Mouse (Mus musculus): ENCODE measurements around the gene Spaca4. TPM values are rescaled to one million over a fixed set of nuclear protein-coding genes. Genes with fewer than 3 reads are reported as not detected.
A peak's percentile ranks its signal among the peaks of the same experiment; 100 is the strongest.

The Spaca4 gene
- polyA plus RNA-seq, 1 experiment: not detected

DNA sequence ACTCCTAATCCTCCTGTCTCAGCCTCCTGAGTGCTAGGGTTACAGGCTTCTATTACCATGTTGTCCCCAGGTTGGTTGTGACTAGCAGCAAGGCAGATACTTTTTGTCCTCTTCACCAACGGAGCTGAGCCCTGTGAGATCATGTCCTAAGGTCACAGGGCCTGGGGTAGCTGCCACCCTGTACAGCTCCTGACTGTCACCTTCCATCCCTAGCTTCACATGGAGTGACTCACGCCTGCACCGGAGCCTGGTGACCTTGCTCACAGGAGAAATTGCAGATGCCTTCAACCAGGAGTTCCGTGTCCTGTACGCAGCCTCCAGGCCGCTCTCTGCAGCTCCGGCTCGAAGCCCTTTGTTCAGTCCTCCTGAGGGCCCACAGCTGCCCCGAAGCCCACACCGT is 806 bp upstream of the Spaca4 start:
- H3K27ac ChIP-seq (ENCODE audit: insufficient read depth, low read length): no peak overlapping the region

DNA sequence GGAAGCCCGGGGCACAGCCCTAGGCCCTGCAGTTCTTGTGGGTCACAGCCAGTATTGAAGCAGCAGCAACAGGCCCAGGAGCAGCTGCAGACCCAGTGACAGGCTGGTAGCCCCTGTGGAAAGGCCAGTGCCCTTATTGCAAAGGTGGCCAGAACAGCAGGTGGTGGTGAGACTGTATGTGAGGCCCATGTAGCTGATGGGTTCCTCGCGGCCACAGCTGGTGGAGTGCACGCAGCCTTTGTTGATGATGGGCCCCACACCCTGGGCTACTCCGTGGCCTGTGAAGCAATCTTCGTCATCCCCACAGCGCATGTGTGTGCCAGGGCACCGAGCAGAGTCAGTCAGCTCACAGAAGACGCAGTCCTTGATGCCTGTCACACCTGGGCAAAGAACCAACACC is 462 bp downstream of the Spaca4 start:
- H3K4me1 ChIP-seq (ENCODE audit: control insufficient read depth, insufficient read depth, low read length): 0 out of 2 replicates have a peak, but pooled peaks cover 8% of the 10 kb centered on the region
- no peaks in the 10 kb centered on the region for H3K27me3 ChIP-seq (ENCODE audit: control insufficient read depth, insufficient read depth, low read length)
- WGBS: 57% methylated on average over 9 of the region's 9 CpGs
- H3K27ac ChIP-seq (ENCODE audit: insufficient read depth, low read length): no peak overlapping the region
- no peak for DNase-seq
- TF ChIP-seq POLR2A (IDR thresholded peaks at IDR 0.05; ENCODE audit: borderline replicate concordance, insufficient read depth, low read length) (no peak), CTCF (IDR thresholded peaks at IDR 0.05; ENCODE audit: borderline replicate concordance, insufficient read depth, low read depth, low read length) (no peak)
- no peak overlapping the region for H3K4me3 ChIP-seq (replicated peaks; ENCODE audit: insufficient read depth, low read depth, low read length)

More for the DNA sequence above, 806 bp upstream of the Spaca4 start:
- Histone ChIP-seq H3K27me3 (ENCODE audit: control insufficient read depth, insufficient read depth, low read length) (no peaks in the 10 kb centered on the region), H3K4me3 (replicated peaks; ENCODE audit: insufficient read depth, low read depth, low read length) (no peak overlapping the region), H3K4me1 (ENCODE audit: control insufficient read depth, insufficient read depth, low read length) (0 out of 2 replicates have a peak, but pooled peaks cover 6% of the 10 kb centered on the region)
- no peak for TF ChIP-seq CTCF (IDR thresholded peaks at IDR 0.05; ENCODE audit: borderline replicate concordance, insufficient read depth, low read depth, low read length)
- no peak for TF ChIP-seq POLR2A (IDR thresholded peaks at IDR 0.05; ENCODE audit: borderline replicate concordance, insufficient read depth, low read length)
- 91% methylated on average over 10 of the region's 10 CpGs for WGBS
- no peak for DNase-seq

DNA sequence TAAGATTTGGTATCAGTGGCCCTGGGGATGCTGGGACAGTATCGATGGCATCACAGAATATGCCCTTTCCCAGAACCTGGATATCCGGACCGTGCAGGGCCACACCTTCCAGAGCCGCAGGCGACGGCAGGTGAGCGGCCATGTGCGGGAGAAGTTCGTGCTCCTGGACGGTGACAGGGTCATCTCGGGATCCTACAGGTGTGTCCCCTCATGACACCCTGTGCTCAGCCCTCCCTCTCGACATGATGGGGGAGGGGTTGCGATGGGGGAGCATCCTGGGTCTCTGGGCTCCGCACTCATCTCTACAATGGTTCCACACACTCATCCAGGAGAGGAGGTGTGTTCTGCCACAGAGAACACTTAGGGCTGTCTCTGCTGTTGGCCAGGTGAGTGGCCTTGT is 1.8 kb downstream of the Spaca4 start:
- DNase-seq: no peak
- Histone ChIP-seq H3K4me3 (replicated peaks; ENCODE audit: insufficient read depth, low read depth, low read length) (no peak overlapping the region), H3K27ac (ENCODE audit: insufficient read depth, low read length) (no peak overlapping the region), H3K27me3 (ENCODE audit: control insufficient read depth, insufficient read depth, low read length) (no peaks in the 10 kb centered on the region), H3K4me1 (ENCODE audit: control insufficient read depth, insufficient read depth, low read length) (peaks cover 14% of the 10 kb centered on the region)
- WGBS: 94% methylated on average over 14 of the region's 14 CpGs
- TF ChIP-seq CTCF (IDR thresholded peaks at IDR 0.05; ENCODE audit: borderline replicate concordance, insufficient read depth, low read depth, low read length) (no peak), POLR2A (IDR thresholded peaks at IDR 0.05; ENCODE audit: borderline replicate concordance, insufficient read depth, low read length) (no peak)

DNA sequence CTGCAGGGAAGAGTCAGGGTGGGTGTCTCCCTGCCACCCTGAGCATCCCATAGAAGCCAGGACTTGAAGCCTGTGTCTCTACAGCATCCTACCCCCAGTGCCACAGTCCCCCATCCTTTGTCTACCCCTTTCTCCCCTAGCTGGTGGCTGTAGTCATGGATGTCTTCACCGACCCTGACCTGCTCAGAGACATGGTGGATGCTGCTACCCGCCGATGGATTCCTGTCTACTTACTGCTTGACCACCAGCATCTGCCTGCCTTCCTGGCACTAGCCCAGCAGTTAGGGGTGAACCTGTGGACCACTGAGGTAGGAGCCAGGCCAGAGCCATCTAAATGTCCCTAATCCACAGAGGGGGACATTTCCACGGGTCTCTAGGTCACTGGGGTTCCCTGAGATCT is 2.3 kb downstream of the Spaca4 start:
- no peak for DNase-seq
- TF ChIP-seq POLR2A (IDR thresholded peaks at IDR 0.05; ENCODE audit: borderline replicate concordance, insufficient read depth, low read length) (no peak), CTCF (IDR thresholded peaks at IDR 0.05; ENCODE audit: borderline replicate concordance, insufficient read depth, low read depth, low read length) (no peak)
- H3K27ac ChIP-seq (ENCODE audit: insufficient read depth, low read length): no peak overlapping the region
- H3K4me3 ChIP-seq (replicated peaks; ENCODE audit: insufficient read depth, low read depth, low read length): no peak overlapping the region
- WGBS: 84% methylated on average over 4 of the region's 4 CpGs
- H3K27me3 ChIP-seq (ENCODE audit: control insufficient read depth, insufficient read depth, low read length): no peaks in the 10 kb centered on the region
- peaks cover 14% of the 10 kb centered on the region for H3K4me1 ChIP-seq (ENCODE audit: control insufficient read depth, insufficient read depth, low read length)

DNA sequence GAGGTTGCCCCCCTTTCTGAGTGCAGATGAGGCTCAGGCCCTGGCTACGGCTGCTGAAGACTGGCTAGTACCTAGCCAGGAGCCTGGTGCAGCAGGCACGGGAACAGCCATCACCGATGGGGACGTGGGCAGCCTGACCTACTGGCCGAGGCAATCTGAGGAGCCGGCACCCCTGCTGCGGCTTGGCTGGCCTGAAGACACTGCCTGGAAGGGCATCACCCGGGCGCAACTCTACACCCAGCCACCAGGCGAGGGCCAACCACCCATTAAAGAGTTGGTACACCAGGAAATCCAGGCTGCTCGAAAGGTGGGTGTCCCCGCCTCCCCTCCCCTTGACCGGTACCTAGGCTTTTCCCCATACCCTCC is 3.3 kb downstream of the Spaca4 start:
- TF ChIP-seq CTCF (IDR thresholded peaks at IDR 0.05; ENCODE audit: borderline replicate concordance, insufficient read depth, low read depth, low read length): 0 out of 2 replicates have a peak, but pooled peaks have one; percentile 5
- no peak for TF ChIP-seq POLR2A (IDR thresholded peaks at IDR 0.05; ENCODE audit: borderline replicate concordance, insufficient read depth, low read length)
- Histone ChIP-seq H3K4me1 (ENCODE audit: control insufficient read depth, insufficient read depth, low read length) (peaks cover 14% of the 10 kb centered on the region), H3K4me3 (replicated peaks; ENCODE audit: insufficient read depth, low read depth, low read length) (no peak overlapping the region), H3K27ac (ENCODE audit: insufficient read depth, low read length) (no peak overlapping the region), H3K27me3 (ENCODE audit: control insufficient read depth, insufficient read depth, low read length) (no peaks in the 10 kb centered on the region)
- DNase-seq: peak; percentile 49 to 59
- 28% methylated on average over 13 of the region's 13 CpGs for WGBS

DNA sequence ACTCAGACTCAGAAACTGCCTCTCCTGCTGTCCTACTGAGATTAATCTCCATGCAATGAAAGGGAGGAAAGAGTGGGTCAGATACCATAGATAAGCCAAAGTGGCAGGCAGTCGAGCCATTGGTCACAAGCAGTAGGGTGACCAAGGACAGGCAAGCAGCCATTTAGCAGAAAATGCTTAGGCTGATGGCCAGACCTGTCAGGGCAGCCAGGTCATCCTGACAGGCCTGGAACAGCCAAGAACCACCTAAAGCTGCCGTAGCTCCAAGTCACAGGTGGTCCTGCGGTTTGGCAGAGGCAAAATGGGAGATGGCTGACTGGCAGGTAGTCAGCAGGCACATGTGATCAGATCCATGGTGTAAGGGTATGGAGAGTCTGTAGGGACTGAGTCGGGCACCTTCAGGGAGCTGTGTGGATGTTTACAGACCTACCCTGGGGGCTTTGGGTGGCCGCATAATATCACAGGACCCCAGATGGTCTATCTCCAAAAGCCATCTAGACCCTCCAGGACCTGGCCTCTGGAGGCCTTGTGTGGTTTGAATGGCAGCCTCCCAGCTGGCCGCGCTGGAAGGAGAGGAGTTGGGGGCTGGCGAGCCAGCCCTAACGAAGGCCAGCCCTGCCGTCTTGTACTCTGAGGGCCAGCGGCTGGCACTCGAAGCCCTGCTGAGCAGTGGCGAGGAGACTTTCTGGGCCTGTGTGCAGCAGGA is 3.8 kb downstream of the Spaca4 start:
- Histone ChIP-seq H3K4me1 (ENCODE audit: control insufficient read depth, insufficient read depth, low read length) (peaks cover 14% of the 10 kb centered on the region), H3K27ac (ENCODE audit: insufficient read depth, low read length) (no peak overlapping the region), H3K27me3 (ENCODE audit: control insufficient read depth, insufficient read depth, low read length) (no peaks in the 10 kb centered on the region), H3K4me3 (replicated peaks; ENCODE audit: insufficient read depth, low read depth, low read length) (no peak overlapping the region)
- TF ChIP-seq POLR2A (IDR thresholded peaks at IDR 0.05; ENCODE audit: borderline replicate concordance, insufficient read depth, low read length) (no peak), CTCF (IDR thresholded peaks at IDR 0.05; ENCODE audit: borderline replicate concordance, insufficient read depth, low read depth, low read length) (no peak)
- peak; percentile 30 to 46 for DNase-seq
- 17% methylated on average over 13 of the region's 13 CpGs for WGBS

DNA sequence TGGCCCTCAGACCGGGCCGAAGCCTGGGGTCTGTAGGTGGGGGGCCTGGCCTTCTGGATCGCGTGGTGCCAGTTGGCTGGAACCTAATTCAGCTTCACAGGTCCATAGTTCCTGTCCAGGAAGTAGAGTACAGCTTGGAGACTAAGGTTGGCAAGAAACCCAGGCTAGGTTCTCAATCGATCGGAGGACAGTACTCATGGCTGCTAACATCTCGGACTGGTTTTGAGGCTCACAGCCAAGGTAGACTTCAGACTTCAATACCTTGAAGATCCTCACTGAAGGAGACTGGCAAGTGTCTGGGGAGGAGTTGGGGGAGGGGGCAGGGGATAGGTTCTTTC is 4.4 kb downstream of the Spaca4 start:
- no peak for DNase-seq
- no peak for TF ChIP-seq POLR2A (IDR thresholded peaks at IDR 0.05; ENCODE audit: borderline replicate concordance, insufficient read depth, low read length)
- TF ChIP-seq CTCF (IDR thresholded peaks at IDR 0.05; ENCODE audit: borderline replicate concordance, insufficient read depth, low read depth, low read length): no peak
- 24% methylated on average over 7 of the region's 7 CpGs for WGBS

More for the DNA sequence above, 4.4 kb downstream of the Spaca4 start:
- H3K4me3 ChIP-seq (replicated peaks; ENCODE audit: insufficient read depth, low read depth, low read length): no peak overlapping the region
- peaks cover 14% of the 10 kb centered on the region for H3K4me1 ChIP-seq (ENCODE audit: control insufficient read depth, insufficient read depth, low read length)
- H3K27ac ChIP-seq (ENCODE audit: insufficient read depth, low read length): no peak overlapping the region
- no peaks in the 10 kb centered on the region for H3K27me3 ChIP-seq (ENCODE audit: control insufficient read depth, insufficient read depth, low read length)
